Mouse (Mus musculus) ES-CJ7 (cell line): ENCODE measurements around the gene Fam184a.
"Not testable (repeated sequence)": the region's sequence is repeated elsewhere in the genome, so short reads cannot be mapped to it uniquely, and the experiment has no call there.

Source experiments
- DNase-seq: peaks from one replicate; pipeline ENCODE4 v3.0.0; 2011; ENCODE audit warnings: low read depth, low spot score

Gene Fam184a

GRCm38 (mm10) chr10:53688952-53689584 is 61.9 kb downstream of the Fam184a start:
- DNase-seq = no peak

GRCm38 (mm10) chr10:53688533-53688932 is 62.4 kb downstream of the Fam184a start:
- DNase-seq = no peak

- no peak for DNase-seq
Measured at GRCm38 (mm10) chr10:53687888-53688287, 63.0 kb downstream of the Fam184a start.

- no peak for DNase-seq
Measured at GRCm38 (mm10) chr10:53685806-53686205, 65.1 kb downstream of the Fam184a start.

- no peak for DNase-seq
Measured at GRCm38 (mm10) chr10:53683226-53683625, 67.7 kb downstream of the Fam184a start.

GRCm38 (mm10) chr10:53679690-53680557 is 71.0 kb downstream of the Fam184a start:
- no peak for DNase-seq

GRCm38 (mm10) chr10:53661788-53662187 is 89.1 kb downstream of the Fam184a start:
- DNase-seq = no peak

GRCm38 (mm10) chr10:53654239-53654638 is 96.7 kb downstream of the Fam184a start:
- DNase-seq = not testable (repeated sequence)

- DNase-seq = no peak
Measured at GRCm38 (mm10) chr10:53650683-53651082, 100.2 kb downstream of the Fam184a start.

- DNase-seq = peak; percentile 38
Measured at GRCm38 (mm10) chr10:53641507-53641906, 109.4 kb downstream of the Fam184a start.

- DNase-seq = no peak
Measured at GRCm38 (mm10) chr10:53635246-53635971, 115.5 kb downstream of the Fam184a start.

GRCm38 (mm10) chr10:53634160-53634559 is 116.8 kb downstream of the Fam184a start:
- no peak for DNase-seq

GRCm38 (mm10) chr10:53630339-53630738 is 120.6 kb downstream of the Fam184a start, which contains the start of gene Mcm9:
TSS of gene Mcm9 (minus strand) at chr10:53630439.
- not testable (repeated sequence) for DNase-seq

- DNase-seq = peak; percentile 96
Measured at GRCm38 (mm10) chr10:53629918-53630250, 121.0 kb downstream of the Fam184a start.

GRCm38 (mm10) chr10:53629247-53629917 is 121.5 kb downstream of the Fam184a start:
- peak; percentile 92 for DNase-seq

GRCm38 (mm10) chr10:53615850-53616616 is 134.9 kb downstream of the Fam184a start:
- DNase-seq = no peak

GRCm38 (mm10) chr10:53613955-53614354 is 137.0 kb downstream of the Fam184a start:
- DNase-seq = no peak

GRCm38 (mm10) chr10:53612172-53612571 is 138.8 kb downstream of the Fam184a start:
- no peak for DNase-seq

GRCm38 (mm10) chr10:53608274-53608673 is 142.6 kb downstream of the Fam184a start:
- DNase-seq = no peak

- no peak for DNase-seq
Measured at GRCm38 (mm10) chr10:53605328-53605727, 145.6 kb downstream of the Fam184a start.

GRCm38 (mm10) chr10:53598821-53599220 is 152.1 kb downstream of the Fam184a start:
- DNase-seq = peak; percentile 72
